Mouse (Mus musculus): ENCODE measurements around the gene 4921524J17Rik.
A peak's percentile ranks its signal among the peaks of the same experiment; 100 is the strongest.

The 4921524J17Rik gene

GRCm38 (mm10) chr8:85380123-85380823, 52.4 kb downstream of the 4921524J17Rik start:
- DNase-seq (ENCODE audit: low spot score) = no peak

DNA sequence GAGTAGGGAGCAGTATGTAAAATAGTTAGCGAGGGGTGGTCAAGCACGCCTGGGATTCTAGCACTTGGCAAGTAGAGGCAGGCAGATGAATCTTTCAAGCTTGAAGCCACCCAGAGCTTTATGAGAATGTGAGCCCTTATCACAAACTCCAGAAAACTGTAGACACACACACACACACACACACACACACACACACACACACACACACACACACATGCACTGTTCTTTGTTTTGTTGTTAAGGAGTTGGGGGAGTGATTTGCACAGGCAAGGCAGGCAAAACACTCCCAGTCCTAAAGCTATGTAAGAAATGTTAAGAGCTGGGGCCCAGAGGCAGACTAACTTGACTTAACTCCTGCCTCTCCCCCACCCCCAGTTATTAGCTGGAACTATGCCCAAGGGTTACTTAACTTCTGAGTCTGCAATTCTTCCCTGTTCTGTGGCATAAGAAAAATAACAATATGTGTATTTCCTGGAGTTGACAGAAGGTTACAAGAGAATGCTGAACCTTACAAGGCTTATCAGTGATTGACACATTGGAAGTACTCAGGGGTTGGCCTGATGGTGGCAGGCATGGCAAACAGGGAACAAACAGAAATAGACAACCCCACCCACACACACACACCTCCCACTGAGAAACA, 53.4 kb downstream of the 4921524J17Rik start:
- peak; percentile 24 for DNase-seq (ENCODE audit: low spot score)

DNA sequence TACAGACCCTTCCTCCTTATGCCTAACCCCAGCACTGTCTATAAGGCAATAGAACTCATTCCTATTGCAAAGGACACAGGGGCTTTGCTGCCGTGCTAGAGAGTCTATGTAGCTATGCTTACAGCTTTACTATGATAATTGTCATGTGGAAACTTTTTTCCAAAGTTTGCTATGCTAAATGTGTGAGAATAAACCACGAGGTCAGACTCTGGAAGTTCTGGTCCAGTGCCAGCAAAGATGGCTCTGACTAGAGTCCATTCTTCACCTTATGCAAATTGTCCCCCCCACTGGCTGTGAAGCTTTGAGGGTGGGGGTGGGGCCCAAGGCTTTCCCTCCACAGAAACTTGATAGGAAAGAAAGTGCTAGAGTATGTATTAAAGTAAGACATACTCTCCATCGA, 56.1 kb downstream of the 4921524J17Rik start:
- DNase-seq (ENCODE audit: low spot score) = no peak

GRCm38 (mm10) chr8:85374286-85374685, 58.3 kb downstream of the 4921524J17Rik start:
- no peak for DNase-seq (ENCODE audit: low spot score)

DNA sequence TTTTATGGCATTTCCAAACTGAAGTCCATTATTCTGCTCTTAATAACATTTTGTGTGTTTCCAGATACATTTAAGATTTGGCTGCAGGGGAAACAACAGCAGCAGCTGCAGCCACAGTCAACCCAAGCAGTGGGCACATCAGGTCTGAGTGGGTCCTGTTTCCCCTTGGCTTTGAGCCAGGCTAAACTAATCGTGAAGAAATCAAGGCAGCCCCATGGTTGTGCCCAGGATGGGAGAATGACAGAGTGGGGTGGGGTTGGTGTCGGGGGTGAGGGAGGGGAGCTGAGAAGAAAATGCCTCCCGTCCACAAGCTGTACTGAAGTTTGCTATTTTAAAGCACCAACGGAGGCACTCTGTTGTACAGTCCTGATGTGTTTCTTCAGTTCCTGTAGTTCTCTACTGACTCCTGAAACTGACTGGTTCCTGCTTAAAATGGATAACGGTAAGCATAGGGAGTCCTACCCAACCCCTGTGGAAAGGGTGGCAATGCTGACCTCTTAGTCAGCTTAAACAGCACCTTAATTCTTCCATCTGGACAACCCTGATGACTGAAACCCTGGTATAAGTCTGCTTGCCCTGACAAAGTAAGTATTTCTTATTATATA, 59.1 kb downstream of the 4921524J17Rik start:
- DNase-seq (ENCODE audit: low spot score) = no peak

DNA sequence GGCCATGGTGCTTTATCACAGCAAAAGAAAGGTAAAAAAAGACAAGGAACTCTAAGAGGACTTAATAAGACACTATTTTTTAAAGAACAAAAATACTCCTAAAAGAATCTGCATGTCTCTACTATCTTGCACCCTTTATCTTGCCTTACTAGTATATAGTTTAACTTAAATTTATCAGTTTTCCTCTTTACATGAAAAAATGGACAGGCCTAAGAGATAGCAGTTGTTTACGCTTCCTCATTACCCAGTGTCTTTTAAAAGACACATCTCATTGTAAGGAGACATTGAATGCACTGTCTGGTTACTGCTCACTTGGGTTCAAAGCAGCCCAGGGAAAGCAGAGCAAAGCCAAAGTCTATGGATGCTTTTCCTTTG, 60.2 kb downstream of the 4921524J17Rik start:
- no peak for DNase-seq (ENCODE audit: low spot score)

GRCm38 (mm10) chr8:85371736-85372464, 60.7 kb downstream of the 4921524J17Rik start:
- DNase-seq (ENCODE audit: low spot score) = no peak

DNA sequence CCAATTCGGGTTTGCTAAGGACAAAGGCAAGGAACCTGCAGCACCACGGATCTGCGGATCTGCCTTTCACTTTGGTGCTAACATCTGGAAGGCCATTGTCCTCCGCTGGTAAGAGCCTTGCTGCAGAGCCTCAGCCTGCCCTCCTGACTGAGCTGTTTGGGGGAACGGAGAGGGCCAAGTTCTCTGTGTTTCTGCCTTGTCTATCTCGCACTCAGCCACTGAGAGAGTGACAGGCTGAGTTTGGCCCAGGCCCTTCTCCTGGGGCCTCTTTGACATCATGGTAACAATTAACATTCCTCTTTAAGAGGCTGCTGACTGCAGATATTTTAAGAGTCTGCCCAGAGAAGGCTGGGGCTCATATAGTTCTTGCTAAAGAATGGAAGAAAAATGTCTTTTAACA, 67.5 kb downstream of the 4921524J17Rik start:
- DNase-seq (ENCODE audit: low spot score) = no peak

- no peak for DNase-seq (ENCODE audit: low spot score)
Observed at GRCm38 (mm10) chr8:85364628-85365027, 68.0 kb downstream of the 4921524J17Rik start.

GRCm38 (mm10) chr8:85363406-85363805, 69.2 kb downstream of the 4921524J17Rik start:
- no peak for DNase-seq (ENCODE audit: low spot score)

- no peak for DNase-seq (ENCODE audit: low spot score)
Observed at GRCm38 (mm10) chr8:85362211-85362610, 70.4 kb downstream of the 4921524J17Rik start.
